Mouse (Mus musculus): ENCODE results near the gene Fam234b. TPM values are rescaled to one million over a fixed set of nuclear protein-coding genes. Genes with fewer than 3 reads are reported as not detected.
A peak's percentile ranks its signal among the peaks of the same experiment; 100 is the strongest.

The Fam234b gene
- total RNA-seq (2021) = 100 to 1,000 TPM; 122 to 133 TPM
- long read RNA-seq, experiment 1, full-length matches to known transcripts = 54 of 82 reads
- long read RNA-seq, experiment 1, partial matches to known transcripts = 15 of 82 reads
- long read RNA-seq, experiment 1, other reads (novel, unspliced or antisense) = 13 of 82 reads
- long read RNA-seq, experiment 2, full-length matches to known transcripts = 56 of 90 reads
- long read RNA-seq, experiment 2, partial matches to known transcripts = 24 of 90 reads
- long read RNA-seq, experiment 2, other reads (novel, unspliced or antisense) = 10 of 90 reads

- DNase-seq (ENCODE audit: low spot score in 2 of 2) = peak; percentile 82 to 85
These were observed at the start of gene Fam234b, which contains the start of gene Hebp1 for GRCm38 (mm10) chr6:135197921-135198532. Fam234b (plus strand) TSS chr6:135197977. Hebp1 (minus strand) TSS chr6:135198022.

- no peak for DNase-seq (ENCODE audit: low spot score in 2 of 2)
These were observed 49.3 kb upstream of the Fam234b start for GRCm38 (mm10) chr6:135148506-135148905.

- DNase-seq (ENCODE audit: low spot score in 2 of 2) = no peak
These were observed 48.6 kb upstream of the Fam234b start for GRCm38 (mm10) chr6:135149175-135149574.

- DNase-seq (ENCODE audit: low spot score in 2 of 2) = no peak
These were observed 48.1 kb upstream of the Fam234b start for GRCm38 (mm10) chr6:135149722-135150121.

- DNase-seq (ENCODE audit: low spot score in 2 of 2) = no peak
These were observed 47.5 kb upstream of the Fam234b start for GRCm38 (mm10) chr6:135150311-135150710.

- DNase-seq (ENCODE audit: low spot score in 2 of 2) = no peak
These were observed 44.1 kb upstream of the Fam234b start for GRCm38 (mm10) chr6:135153719-135154118.

- no peak for DNase-seq (ENCODE audit: low spot score in 2 of 2)
These were observed 41.2 kb upstream of the Fam234b start for GRCm38 (mm10) chr6:135156597-135156996.

- DNase-seq (ENCODE audit: low spot score in 2 of 2) = no peak
These were observed 40.3 kb upstream of the Fam234b start for GRCm38 (mm10) chr6:135157496-135157895.

- DNase-seq (ENCODE audit: low spot score in 2 of 2) = no peak
These were observed 39.3 kb upstream of the Fam234b start for GRCm38 (mm10) chr6:135158509-135158908.

GRCm38 (mm10) chr6:135161356-135161755 lies 36.4 kb upstream of the Fam234b start:
- no peak for DNase-seq (ENCODE audit: low spot score in 2 of 2)

GRCm38 (mm10) chr6:135162311-135162710 lies 35.5 kb upstream of the Fam234b start:
- DNase-seq (ENCODE audit: low spot score in 2 of 2) = no peak

GRCm38 (mm10) chr6:135162861-135163260 lies 34.9 kb upstream of the Fam234b start:
- DNase-seq (ENCODE audit: low spot score in 2 of 2) = no peak

GRCm38 (mm10) chr6:135165191-135165590 lies 32.6 kb upstream of the Fam234b start:
- DNase-seq (ENCODE audit: low spot score in 2 of 2) = no peak

GRCm38 (mm10) chr6:135165706-135166105 lies 32.1 kb upstream of the Fam234b start:
- no peak for DNase-seq (ENCODE audit: low spot score in 2 of 2)

GRCm38 (mm10) chr6:135166262-135166661 lies 31.5 kb upstream of the Fam234b start:
- DNase-seq (ENCODE audit: low spot score in 2 of 2) = no peak

GRCm38 (mm10) chr6:135166712-135167111 lies 31.1 kb upstream of the Fam234b start:
- no peak for DNase-seq (ENCODE audit: low spot score in 2 of 2)

GRCm38 (mm10) chr6:135167380-135168311 lies 30.1 kb upstream of the Fam234b start:
- peak; percentile 69 to 81 for DNase-seq (ENCODE audit: low spot score in 2 of 2)

GRCm38 (mm10) chr6:135168471-135168870 lies 29.3 kb upstream of the Fam234b start:
- DNase-seq (ENCODE audit: low spot score in 2 of 2) = no peak

- DNase-seq (ENCODE audit: low spot score in 2 of 2) = no peak
These were observed 28.5 kb upstream of the Fam234b start for GRCm38 (mm10) chr6:135169246-135169645.

GRCm38 (mm10) chr6:135171736-135172135 lies 26.0 kb upstream of the Fam234b start:
- DNase-seq (ENCODE audit: low spot score in 2 of 2) = no peak

GRCm38 (mm10) chr6:135175014-135175413 lies 22.8 kb upstream of the Fam234b start:
- DNase-seq (ENCODE audit: low spot score in 2 of 2) = no peak

GRCm38 (mm10) chr6:135177271-135177670 lies 20.5 kb upstream of the Fam234b start:
- DNase-seq (ENCODE audit: low spot score in 2 of 2) = no peak

Data from layer of hippocampus, postnatal 14 days (tissue).